Mouse (Mus musculus) kidney, postnatal 10 days (tissue): ENCODE data around the gene Coro1b.

Experiments used
- DNase-seq: peaks from one replicate; pipeline ENCODE4 v3.0.0; 2021; ENCODE audit warnings: mixed read lengths

Gene Coro1b

DNA sequence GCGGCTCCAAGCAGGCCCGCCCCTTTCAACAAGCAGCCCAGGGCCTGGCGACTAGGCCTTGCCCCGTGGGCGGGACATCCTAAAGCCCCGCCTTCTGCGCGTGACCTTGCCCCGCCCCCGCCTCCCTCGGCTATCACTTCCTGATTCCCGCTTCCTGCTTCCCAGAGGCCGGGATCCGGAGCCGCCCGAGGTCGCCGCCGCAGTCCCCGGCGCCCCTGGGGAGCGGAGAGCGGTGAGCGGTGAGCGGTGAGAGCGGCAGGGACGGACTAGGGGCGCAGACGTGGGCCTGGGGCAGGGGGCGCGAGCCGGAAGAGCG is at the start of gene Coro1b:
Coro1b (plus strand) TSS at position 129 of the 316 bp plus-strand sequence.
- DNase-seq, result peak; percentile 99

DNA sequence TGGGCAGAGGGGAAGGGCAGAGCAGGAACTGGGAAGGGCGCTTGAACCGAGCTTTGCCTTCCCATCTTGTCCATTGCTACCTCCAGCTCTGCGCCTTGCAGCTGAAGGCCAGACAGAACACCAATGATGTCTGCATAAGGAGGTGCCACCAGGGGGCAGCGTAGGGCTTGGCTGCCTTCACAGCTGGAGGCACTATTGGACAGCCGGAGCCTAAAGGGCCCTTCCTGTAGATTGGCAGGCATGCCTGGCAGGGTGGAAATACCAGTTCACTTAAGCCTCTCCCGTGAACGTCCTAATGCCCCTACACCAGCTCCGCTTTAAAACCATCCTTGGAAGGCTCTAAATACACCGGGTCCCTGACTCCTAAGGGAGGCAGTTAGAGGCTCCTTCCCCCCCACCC is 49.4 kb upstream of the Coro1b start:
- peak; percentile 97 for DNase-seq

DNA sequence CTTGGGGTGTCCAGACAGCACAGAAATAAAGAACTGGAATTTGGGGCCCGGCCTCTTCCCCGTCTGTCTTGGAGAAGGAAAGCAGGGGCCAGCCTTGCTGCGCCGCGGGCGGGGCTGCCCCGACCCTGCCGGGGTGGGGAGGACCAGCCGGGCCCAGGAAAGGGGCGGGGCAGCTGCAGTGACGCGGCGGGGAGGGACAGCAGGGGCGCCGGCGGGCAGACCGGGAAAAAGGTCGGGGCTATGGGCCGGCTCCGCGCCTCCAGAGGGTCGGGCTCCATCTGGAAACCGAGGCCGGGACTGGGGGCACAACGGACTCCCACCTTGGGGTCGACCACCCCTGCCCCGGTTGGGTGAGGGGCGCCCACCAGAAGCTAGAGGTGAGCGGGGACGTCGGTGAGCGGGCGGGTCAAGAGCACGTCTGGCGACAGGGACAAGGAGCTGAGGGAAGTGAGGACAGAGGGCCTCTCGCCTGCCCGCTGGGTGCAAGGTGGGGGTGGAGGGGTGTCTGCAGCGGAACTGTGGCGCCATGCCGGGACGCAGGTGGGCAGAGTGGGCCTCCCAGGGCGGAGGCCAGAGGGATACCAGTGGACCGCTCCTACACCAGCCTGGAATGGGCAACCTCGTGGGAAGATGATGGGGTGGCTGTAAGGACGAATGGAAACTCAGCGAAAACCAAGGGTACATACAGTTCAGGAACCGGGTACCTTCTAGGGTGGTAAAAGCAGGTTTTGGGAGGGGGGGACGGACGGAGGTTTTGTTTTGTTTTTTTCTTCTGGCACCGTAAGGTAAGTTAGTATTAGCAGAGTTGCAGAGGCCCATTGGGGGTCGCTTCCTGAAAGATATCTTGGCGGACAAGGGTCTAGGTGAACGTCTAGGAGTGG is 48.3 kb upstream of the Coro1b start, which contains the start of gene Pitpnm1:
Pitpnm1 (plus strand) TSS at position 162 of the 881 bp plus-strand sequence.
- DNase-seq, result peak; percentile 89

DNA sequence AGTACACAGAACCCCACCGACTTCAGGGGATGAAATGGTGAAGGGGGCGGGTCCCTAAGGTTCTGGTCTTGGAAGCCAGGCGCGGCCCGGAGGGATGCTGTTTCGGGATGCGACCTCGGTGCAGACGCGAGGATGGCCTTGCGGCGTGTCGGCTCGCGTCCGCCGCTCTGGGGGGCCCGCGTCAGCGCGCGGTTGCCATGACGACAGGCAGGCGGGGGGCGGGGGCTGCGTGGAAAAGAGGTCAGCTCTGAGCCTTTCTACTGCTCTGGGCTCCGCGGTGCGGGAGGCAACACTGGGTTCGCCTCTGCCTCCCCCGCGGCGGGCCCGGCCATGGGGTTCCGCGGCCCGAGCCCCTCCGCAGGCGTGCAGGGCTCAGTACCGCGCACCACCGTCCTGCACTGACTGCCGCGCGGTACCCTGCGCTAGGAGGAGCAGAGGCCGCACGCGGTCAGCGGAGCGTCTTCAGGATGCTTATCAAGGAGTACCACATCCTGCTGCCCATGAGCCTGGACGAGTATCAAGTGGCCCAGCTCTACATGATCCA is 47.6 kb upstream of the Coro1b start:
- DNase-seq, result peak; percentile 66

DNA sequence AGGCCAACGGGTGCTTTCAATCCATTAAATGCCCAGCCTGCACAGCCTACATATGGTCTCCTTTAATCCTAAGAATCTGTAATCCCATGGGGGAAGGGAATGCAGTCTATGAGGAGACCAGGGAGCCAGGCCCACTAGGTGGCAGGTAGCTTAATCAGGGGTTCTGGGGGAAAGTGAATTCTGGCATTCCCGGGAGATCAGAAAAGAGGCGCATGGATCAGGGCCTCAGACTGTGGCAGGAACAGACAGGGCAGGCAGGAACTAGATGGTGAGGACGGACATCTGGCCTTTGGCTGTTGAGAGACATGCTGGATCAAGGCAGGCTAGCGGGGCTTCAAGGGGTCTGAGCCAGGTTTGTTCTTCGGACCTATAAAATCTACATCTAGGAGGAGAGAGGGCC is 47.0 kb upstream of the Coro1b start:
- DNase-seq, result no peak

DNA sequence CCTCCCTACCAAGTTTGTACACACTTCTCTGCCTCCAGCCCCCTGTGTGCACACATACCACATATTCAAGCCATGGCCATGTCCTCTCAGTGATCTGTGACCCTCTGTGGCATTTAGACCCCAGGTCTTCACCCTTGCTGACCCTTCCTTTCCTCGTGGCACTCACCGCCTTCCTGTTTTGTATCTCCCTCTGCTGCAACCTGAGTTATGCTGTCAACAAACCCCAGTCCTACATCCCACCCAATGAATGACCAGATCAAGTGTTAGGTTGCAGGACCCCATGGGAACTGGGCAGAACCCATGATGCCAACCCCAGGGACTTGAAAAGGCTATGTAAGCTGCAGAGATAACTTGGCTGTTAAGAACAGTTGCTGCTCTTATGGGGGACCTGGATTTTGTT is 46.4 kb upstream of the Coro1b start:
- no peak for DNase-seq

DNA sequence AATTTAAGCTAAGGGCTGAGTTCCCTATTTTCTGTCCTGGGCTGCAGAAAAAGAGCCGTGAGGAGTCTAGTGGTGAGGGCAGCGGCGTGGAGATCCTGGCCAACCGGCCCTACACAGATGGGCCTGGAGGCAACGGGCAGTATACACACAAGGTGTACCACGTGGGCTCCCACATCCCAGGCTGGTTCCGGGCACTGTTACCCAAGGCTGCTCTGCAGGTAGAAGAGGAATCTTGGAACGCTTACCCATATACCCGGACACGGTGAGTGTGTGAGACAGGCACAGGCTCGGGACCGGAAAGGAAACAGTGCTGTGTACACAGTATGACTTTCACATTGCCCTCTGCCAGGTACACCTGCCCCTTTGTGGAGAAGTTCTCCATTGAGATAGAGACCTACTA is 45.8 kb upstream of the Coro1b start:
- no peak for DNase-seq

DNA sequence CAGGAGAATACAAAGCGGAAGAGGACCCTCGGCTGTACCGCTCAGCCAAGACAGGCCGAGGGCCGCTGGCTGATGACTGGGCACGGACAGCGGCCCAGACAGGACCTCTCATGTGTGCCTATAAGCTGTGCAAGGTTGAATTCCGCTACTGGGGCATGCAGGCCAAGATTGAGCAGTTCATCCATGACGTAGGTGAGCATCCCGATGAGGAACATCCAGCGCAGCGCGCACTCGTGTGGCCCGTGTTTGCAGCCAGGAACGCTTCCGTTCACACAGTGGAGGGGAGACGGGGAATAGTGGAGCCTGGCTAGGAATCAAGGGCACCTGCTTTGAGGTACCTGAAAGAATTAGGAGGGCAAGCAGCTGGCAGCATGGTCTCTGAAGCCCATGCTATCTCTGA is 45.1 kb upstream of the Coro1b start:
- no peak for DNase-seq

DNA sequence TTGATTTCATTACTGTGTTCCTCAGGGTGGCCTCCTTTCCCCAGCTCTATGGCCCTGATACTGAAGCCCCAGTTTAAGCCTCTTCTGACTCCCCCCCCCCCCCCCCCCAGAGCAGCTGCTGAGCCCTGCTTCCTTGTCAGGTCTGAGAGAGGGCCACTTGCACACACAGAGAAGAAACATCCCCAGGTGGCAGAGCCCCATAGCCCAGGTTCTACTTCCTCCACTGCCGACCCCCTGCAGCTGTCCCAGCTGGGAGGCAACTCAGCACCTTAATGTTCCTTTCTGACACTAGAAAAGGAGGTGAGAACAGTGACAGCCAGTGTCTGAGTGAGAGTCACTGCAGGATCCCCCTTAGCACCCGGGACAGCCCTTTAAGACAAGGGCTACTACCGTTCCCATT is 44.6 kb upstream of the Coro1b start:
- no peak for DNase-seq

DNA sequence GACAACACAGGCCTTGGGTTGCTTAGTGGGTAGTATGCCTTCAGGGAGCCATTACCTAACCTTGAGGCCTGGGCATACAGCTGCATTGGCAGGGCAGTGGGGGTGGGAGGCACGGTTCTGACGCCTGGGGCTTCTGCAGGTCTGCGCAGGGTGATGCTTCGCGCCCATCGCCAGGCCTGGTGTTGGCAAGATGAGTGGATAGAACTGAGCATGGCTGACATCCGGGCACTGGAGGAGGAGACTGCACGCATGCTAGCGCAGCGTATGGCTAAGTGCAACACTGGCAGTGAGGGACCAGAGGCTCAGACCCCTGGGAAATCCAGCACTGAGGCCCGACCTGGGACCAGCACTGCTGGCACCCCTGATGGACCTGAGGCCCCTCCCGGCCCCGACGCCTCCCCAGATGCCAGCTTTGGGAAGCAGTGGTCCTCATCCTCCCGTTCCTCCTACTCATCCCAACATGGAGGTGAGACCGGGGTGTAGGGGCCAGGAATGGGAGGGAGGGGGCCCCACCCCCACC is 43.7 kb upstream of the Coro1b start:
- no peak for DNase-seq

DNA sequence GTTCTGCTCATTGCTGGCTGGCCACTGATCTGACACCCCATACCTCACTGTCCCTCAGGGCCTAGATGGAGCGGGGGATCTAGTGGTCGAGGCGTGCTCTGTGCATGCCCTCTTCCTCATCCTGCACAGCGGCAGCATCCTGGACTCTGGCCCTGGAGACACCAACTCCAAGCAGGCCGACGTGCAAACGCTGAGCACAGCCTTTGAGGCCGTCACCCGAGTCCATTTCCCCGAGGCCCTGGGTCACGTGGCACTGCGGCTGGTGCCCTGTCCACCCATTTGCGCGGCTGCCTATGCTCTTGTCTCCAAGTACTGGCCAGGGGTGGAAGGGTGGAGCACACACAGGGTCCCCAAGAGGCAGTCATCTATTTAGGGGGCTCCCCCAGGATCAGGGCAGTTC is 41.8 kb upstream of the Coro1b start:
- DNase-seq, result no peak

DNA sequence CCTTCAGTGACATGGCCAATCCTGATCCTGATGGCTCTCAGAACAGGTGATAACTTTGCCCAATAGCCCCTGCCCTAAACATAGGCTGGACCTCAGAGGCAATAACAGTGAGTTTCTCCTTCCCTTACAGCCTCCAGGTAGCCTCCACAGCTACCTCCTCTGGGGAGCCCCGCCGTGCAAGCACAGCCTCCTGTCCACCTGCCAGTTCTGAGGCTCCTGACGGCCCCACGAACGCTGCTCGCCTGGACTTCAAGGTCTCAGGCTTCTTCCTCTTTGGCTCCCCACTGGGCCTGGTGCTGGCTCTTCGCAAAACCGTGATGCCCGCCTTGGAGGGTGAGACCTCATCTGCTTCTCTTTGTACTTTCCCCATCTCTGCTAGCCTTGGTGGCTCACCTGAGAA is 39.9 kb upstream of the Coro1b start:
- no peak for DNase-seq

DNA sequence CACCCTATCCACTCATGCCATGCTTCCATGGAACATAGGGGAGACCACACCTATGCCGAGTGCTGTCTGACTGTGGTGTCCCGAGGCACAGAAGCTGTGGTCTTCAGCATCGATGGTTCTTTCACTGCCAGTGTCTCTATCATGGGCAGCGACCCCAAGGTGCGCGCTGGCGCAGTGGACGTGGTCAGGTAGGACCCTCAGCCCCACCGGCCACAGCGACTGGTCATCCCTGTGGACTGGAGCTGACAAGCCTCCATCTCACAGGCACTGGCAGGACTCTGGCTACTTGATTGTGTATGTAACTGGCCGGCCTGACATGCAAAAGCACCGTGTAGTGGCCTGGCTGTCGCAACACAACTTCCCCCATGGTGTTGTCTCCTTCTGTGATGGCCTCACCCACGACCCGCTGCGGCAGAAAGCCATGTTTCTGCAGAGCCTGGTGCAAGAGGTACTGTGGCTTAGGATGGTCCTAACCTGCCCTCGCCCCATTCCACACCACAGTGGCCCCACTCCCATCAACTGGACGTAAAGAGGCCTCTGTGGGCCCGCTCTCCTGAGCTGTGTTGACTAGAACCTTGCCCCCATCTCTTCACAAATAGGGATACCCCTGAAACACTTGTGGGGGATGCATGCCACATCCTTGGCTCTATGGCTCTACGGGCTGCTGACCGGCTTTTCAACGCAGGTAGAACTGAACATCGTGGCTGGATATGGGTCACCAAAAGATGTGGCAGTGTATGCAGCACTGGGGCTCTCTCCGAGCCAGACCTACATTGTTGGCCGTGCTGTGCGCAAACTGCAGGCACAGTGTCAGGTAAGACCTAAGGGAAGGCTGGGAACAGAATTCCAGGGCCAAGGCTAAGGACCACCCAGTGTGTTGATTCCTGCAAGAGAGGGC is 36.1 kb upstream of the Coro1b start:
- peak; percentile 18 for DNase-seq

DNA sequence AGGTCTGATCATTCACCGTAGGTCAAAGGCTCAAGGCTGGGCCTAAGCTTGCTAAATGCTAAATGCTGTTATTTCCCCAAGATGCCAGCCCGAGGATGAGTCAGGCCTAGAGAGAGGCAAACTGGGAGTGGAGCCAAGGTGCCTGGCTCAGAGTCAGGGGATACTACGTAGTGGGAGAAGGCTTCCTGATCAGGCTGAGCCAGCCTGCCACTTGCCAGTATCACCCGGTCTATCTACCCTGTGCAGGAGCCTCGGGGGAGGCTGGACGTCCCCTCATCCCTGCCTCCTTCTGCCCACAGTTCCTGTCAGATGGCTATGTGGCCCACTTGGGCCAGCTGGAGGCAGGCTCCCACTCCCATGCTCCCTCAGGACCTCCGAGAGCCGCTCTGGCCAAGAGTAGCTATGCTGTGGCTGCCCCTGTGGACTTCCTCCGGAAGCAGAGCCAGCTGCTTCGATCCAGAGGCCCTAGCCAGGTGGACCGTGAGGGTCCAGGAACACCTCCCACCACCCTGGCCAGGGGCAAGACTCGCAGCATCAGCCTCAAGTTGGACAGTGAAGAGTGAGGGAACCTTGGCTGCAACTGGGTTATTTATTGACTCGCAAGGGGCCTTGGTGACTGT is 35.1 kb upstream of the Coro1b start:
- DNase-seq, result peak; percentile 85

DNA sequence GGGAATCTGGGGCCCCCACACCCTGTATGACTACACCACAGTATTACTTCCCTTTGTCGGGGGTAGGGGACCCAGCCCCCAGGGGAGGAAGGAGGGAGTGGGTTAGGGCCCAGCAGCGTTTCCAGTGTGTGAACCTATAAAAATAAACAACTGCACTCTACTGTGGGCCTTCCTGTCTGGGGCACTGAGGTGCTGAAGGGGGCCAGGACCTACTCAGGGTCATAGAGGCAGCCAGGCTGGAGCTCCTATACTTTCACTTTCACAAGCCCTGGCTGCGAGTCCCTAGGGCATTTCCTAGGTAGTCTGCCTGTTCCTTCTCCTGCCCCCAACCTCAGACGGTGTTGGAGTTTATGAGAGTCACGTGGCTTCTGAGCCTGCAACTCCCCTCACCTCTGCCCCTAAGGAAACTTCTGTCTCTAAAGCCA is 34.6 kb upstream of the Coro1b start:
- DNase-seq, result peak; percentile 53

DNA sequence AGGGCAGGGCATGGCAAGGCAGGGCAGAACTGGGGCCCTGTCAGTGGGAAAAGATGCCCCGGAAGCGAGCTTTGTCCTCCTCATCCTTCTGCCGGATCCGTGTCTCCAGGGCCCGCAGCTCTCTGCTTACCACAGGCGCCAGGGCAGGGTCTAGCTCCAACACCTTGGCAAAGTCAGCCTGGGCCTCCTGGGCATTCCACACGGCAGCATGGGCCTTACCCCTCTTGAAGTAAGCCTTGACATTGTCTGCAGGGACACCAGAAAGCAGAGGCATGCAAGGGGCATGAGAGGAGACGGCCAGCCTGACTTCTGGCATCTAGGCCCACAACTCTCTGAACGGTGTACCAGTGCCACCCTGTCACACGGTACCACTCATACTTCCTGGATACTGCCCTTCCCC is 33.9 kb upstream of the Coro1b start:
- DNase-seq, result peak; percentile 13

DNA sequence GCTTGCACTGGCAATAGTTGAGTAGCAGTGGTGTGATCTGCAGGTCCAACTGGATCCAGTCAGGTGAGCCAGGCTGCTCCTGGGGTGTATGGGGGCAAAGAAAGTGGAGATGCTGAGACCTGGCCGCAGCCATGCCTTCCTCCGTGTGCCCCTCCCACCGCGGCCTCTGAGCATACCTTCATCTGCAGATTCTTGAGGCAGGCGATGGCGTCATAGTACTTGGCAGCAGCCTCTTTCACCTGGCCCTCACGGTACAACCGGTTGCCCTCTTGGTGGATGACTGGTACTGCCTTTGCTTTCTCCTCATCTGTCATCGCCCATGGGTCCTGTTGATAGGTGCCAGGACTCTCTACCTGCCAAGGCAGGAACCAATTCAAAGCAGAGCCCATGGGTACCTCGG is 33.3 kb upstream of the Coro1b start:
- DNase-seq, result no peak

DNA sequence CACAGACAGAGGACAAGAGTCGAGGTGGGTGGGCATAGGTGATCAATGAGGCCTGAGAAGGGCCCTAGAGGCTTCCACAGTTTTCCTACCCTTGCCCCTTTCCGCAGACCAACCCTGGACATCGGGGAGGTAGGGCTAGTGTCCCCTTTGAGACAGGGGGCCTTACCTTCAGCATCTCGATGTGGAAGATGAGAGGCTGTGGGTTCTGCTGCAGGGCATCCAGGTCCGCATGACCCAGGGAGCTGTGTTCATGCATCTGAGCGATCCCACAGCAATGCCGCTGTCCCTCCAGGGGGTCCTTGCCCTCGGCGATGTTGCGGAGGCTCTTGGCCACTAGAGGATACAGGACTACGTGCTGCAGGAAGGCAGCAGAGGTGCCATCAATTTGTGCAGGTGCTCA is 32.6 kb upstream of the Coro1b start:
- DNase-seq, result no peak

DNA sequence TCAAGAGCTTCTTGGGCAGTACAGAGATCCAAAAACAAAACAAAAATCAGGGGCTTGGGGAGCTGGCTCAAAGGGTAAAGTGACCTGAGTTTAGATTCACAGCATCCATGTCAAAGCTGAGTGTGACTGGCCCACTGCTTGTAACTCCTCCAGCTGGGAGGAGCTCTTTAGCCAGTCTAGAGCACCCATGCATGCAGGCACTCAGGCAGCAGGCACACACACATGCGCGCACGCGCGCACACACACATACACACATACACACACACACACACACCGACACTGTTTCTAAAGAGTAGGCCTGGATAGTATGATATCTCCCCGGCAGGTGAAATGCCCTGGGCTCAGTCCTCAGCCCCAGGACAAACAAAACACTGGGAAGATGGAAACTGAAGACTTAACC is 31.4 kb upstream of the Coro1b start:
- no peak for DNase-seq

DNA sequence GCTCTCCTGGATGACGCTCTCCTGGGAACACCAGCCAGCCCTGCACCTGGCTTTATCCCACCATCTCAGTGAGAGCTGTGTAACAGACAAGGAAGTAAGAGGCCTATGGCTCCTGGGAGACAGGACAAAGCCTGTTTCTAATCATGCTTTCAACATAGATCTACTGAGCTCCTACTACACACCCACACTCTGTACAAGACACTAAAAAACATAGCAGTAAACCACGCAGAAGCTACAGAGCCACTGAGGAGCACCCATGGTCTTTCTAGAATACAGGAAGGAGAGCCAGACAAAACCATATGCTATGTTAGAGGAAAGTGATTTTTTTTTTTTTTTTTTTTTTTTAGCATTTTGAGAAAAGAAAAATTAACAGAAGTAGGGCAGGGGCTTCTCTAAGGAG is 30.1 kb upstream of the Coro1b start:
- DNase-seq, result no peak

DNA sequence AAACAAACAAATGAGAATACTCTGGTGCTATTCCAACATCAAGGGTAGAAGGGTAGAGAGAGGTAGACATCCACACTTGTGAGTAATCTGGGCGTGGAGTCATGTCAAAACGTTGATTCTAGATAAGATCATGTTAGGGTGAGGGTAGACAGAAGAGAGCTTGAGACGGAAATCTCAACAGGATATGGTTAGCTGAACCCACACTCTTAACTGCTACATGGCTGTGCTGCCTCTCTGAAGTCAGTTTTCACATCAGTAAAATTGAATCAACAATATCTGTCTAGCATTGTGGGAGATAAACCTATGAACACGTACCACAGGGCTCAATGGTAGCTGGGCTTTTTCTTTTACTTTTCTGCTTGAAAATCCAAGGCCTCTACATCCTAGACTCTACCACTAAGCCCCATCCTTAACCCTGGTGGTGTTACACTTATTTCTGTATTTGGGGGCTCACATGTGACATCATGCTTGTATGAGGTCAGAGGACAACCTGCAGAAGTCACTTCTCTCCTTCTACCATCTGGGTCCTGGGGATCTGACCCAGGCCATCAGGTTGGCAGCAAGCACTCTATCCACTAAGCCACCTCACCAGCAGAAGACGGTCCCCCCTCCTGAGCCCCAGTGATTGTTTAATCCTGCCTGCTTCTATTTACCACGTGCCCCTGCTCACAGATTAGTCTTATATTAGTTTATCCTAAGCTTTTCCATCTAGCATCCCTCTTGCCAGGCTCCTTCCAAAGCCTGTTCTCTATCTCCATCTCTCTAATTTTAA is 28.5 kb upstream of the Coro1b start:
- DNase-seq, result no peak

DNA sequence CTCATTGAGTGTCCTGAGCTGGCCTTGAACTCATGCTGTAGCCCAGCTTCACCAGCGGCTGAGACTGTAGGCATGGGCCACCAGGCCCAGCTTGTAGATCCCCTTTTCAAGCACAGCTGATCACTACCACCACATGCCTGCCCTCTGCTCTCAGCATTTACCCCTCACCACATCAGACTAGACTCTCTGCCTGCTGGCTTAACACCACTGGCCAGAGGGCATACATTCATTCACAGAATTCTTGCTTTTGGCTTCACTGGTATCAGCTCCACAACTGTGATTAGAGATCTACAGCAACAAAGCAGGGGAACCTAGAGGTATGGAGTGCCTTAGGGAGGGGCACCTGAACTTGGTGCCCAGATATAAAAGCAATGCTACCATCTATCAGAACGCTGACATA is 27.9 kb upstream of the Coro1b start:
- DNase-seq, result no peak
